Mouse (Mus musculus): ENCODE measurements around the gene Katnal1. TPM values are rescaled to one million over a fixed set of nuclear protein-coding genes. Genes with fewer than 3 reads are reported as not detected.

Katnal1 gene
- total RNA-seq (2021) = 7.2 and 7.6 TPM in 2 replicates
- long read RNA-seq, experiment 1, full-length matches to known transcripts = 3 of 4 reads
- long read RNA-seq, experiment 1, partial matches to known transcripts = 0 of 4 reads
- long read RNA-seq, experiment 1, other reads (novel, unspliced or antisense) = 1 of 4 reads
- long read RNA-seq, experiment 2, full-length matches to known transcripts = 2 of 4 reads
- long read RNA-seq, experiment 2, partial matches to known transcripts = 0 of 4 reads
- long read RNA-seq, experiment 2, other reads (novel, unspliced or antisense) = 2 of 4 reads

- no peak for DNase-seq
Observed at GRCm38 (mm10) chr5:148929116-148929449, at the start of gene Katnal1. TSS of gene Katnal1 (minus strand) at chr5:148929320.

- DNase-seq = no peak
Observed at GRCm38 (mm10) chr5:148978458-148979165, 49.5 kb upstream of the Katnal1 start.

- peak; percentile 58 for DNase-seq
Observed at GRCm38 (mm10) chr5:148977698-148978457, 48.8 kb upstream of the Katnal1 start.

- no peak for DNase-seq
Observed at GRCm38 (mm10) chr5:148976876-148977275, 47.8 kb upstream of the Katnal1 start.

GRCm38 (mm10) chr5:148975035-148975434, 45.9 kb upstream of the Katnal1 start:
- DNase-seq = no peak

GRCm38 (mm10) chr5:148973019-148973668, 44.0 kb upstream of the Katnal1 start:
- DNase-seq = peak; percentile 92

- DNase-seq = no peak
Observed at GRCm38 (mm10) chr5:148972167-148972566, 43.0 kb upstream of the Katnal1 start.

GRCm38 (mm10) chr5:148969648-148970047, 40.5 kb upstream of the Katnal1 start:
- peak; percentile 51 for DNase-seq

GRCm38 (mm10) chr5:148968958-148969576, 39.9 kb upstream of the Katnal1 start:
- DNase-seq = no peak

- DNase-seq = no peak
Observed at GRCm38 (mm10) chr5:148968179-148968578, 39.1 kb upstream of the Katnal1 start.

- DNase-seq = no peak
Observed at GRCm38 (mm10) chr5:148966395-148966794, 37.3 kb upstream of the Katnal1 start.

GRCm38 (mm10) chr5:148965691-148966333, 36.7 kb upstream of the Katnal1 start:
- DNase-seq = peak; percentile 84

- peak; percentile 52 for DNase-seq
Observed at GRCm38 (mm10) chr5:148965089-148965591, 36.0 kb upstream of the Katnal1 start.

GRCm38 (mm10) chr5:148964251-148964650, 35.1 kb upstream of the Katnal1 start:
- DNase-seq = peak; percentile 53

GRCm38 (mm10) chr5:148960211-148960610, 31.1 kb upstream of the Katnal1 start:
- DNase-seq = peak; percentile 57

GRCm38 (mm10) chr5:148959068-148959990, 30.2 kb upstream of the Katnal1 start:
- peak; percentile 89 for DNase-seq

- peak; percentile 48 for DNase-seq
Observed at GRCm38 (mm10) chr5:148958355-148958754, 29.2 kb upstream of the Katnal1 start.

GRCm38 (mm10) chr5:148956898-148957535, 27.9 kb upstream of the Katnal1 start:
- no peak for DNase-seq

- DNase-seq = no peak
Observed at GRCm38 (mm10) chr5:148956091-148956490, 27.0 kb upstream of the Katnal1 start.

GRCm38 (mm10) chr5:148955575-148955974, 26.5 kb upstream of the Katnal1 start:
- no peak for DNase-seq

Data from adrenal gland, postnatal 14 days (tissue).